Mouse (Mus musculus): Measurements from ENCODE around the gene Ctbp2.

The Ctbp2 gene

GRCm38 (mm10) chr7:133123999-133124700 lies at the start of gene Ctbp2:
Gene Ctbp2, minus strand, starts transcription at chr7:133124354.
- peak; percentile 84 for DNase-seq

GRCm38 (mm10) chr7:133171403-133172032 lies 47.4 kb upstream of the Ctbp2 start:
- DNase-seq, result no peak

DNA sequence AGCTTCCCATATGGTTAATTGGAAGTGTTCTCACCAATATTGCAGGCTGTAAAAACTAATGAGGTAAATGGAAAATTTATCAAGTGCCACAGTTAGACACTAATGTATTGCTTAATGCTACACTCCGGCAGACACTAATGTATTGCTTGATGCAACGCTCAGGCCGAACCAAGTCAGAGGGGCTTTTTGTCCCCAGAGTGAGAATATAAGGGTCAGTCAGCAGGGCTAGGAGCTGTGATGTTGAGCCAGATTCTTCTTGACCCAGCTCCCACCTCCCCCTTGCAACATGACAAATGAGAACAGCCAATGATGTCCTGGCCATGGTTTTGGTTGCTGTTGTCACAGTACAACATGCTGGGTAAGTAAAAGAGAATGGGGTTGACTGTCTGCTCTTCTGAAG lies 44.8 kb upstream of the Ctbp2 start:
- DNase-seq, result no peak

DNA sequence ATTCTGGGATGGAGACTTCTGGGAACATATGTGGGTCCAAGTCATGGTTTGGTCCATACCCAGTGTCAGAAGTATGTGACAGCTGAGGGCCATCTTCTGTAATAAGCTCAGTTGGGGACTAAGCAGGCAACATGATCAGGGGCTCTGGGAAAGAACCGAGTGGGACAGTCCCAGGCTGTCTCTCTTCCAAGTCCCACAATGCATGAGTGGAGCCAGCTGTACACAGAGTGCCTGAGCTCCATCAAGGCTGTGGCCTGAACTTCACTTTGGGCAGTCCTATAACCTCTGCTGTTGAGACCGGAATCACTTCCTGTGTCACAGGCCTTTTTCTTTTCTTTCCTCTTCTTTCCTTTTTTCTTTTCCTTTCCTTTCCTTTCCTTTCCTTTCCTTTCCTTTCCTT lies 43.7 kb upstream of the Ctbp2 start:
- no peak for DNase-seq

GRCm38 (mm10) chr7:133164770-133165169 lies 40.6 kb upstream of the Ctbp2 start:
- DNase-seq, result peak; percentile 54

DNA sequence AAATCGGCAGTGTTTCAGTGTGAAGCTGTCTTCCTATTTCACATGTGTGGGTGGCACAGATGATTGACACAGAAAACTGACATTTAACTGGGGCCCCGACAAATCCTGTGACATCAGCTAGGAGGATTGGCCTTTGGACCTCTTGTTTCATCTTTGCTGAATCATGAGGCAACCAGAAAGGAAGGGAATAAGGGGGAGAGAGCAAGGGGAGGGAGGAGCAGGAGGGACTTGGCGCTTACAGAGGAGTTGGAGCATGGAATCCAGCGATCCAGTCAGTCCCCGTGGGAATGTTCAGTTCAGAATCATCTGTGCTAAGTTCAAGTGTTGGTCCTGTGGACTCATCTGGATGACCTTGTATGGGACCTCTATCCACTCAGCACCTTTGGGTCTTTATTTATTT lies 38.9 kb upstream of the Ctbp2 start:
- peak; percentile 77 for DNase-seq

- DNase-seq, result no peak
Measured at GRCm38 (mm10) chr7:133162131-133162530, 38.0 kb upstream of the Ctbp2 start.

- DNase-seq, result no peak
Measured at GRCm38 (mm10) chr7:133161362-133162080, 37.4 kb upstream of the Ctbp2 start.

GRCm38 (mm10) chr7:133159519-133159918 lies 35.4 kb upstream of the Ctbp2 start:
- DNase-seq, result no peak

DNA sequence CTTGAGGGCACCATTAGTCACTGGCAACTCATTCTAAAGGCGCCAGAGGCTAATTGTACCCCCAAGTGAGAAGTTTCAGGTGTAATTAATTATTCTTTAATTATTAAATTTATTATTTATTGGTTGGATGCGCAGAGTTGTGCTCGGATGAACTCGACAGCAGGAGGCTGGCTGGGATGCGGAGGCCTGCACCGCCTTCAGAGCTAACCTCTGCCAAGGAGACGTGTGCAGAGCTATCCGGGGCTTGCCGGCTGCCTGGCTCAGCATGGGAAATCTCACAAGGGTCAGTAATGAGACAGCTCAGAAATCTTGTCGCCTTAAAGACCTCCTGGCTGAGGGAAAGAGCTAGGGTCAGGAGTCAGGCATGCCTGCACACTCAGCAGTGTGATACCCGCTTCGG lies 31.5 kb upstream of the Ctbp2 start:
- no peak for DNase-seq

GRCm38 (mm10) chr7:133154846-133155245 lies 30.7 kb upstream of the Ctbp2 start:
- no peak for DNase-seq

DNA sequence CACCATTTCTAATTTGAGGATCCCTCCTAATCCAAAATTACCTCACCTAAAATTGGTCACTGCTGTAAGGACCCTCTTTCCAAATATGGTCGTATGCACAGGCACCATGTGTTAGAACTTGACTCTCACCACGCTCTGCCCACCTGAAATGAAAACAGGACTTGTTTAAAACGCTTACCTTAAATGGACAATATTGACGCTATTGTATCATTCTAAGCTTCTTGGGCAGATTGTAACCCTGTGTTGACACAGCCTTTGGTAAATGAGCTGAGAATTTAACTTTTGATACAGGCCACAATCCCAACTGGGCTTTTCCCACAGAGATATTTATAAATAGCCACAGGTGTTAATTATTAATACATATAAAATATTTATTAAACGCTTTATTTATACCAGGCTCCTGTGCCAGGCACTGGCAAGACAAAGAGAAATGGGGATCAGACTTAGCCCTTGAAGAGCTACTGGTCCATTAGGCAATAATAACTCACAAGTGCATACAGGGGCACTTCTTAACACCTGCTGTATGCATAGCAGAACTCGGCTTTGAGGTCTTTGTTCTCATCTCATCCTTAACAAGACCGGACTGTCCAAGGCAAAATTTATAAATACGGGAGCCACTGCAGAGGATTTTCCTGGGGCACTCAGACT lies 15.7 kb upstream of the Ctbp2 start:
- no peak for DNase-seq

GRCm38 (mm10) chr7:133133552-133133951 lies 9.4 kb upstream of the Ctbp2 start:
- DNase-seq, result no peak

DNA sequence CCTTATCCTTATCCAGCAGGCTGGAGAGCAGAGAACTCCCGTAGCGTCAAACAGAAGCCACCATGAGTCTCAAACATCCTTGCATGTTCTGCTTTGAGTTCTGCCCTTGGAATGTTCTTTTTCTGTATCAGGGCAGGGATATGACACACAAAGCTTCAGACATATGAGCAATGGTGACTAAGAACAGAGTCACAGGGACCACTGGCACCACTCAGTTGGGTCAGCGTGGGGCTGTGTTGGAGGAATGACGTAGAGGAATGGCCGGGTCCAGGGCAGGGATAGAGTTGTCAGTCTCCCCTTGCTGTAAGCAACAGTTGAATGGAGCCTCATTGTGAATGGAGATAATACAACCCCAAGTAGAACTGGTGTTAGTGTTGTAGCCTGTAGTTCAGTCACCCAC lies 8.5 kb upstream of the Ctbp2 start:
- no peak for DNase-seq

- DNase-seq, result no peak
Measured at GRCm38 (mm10) chr7:133124701-133125485, 739 bp upstream of the Ctbp2 start.

DNA sequence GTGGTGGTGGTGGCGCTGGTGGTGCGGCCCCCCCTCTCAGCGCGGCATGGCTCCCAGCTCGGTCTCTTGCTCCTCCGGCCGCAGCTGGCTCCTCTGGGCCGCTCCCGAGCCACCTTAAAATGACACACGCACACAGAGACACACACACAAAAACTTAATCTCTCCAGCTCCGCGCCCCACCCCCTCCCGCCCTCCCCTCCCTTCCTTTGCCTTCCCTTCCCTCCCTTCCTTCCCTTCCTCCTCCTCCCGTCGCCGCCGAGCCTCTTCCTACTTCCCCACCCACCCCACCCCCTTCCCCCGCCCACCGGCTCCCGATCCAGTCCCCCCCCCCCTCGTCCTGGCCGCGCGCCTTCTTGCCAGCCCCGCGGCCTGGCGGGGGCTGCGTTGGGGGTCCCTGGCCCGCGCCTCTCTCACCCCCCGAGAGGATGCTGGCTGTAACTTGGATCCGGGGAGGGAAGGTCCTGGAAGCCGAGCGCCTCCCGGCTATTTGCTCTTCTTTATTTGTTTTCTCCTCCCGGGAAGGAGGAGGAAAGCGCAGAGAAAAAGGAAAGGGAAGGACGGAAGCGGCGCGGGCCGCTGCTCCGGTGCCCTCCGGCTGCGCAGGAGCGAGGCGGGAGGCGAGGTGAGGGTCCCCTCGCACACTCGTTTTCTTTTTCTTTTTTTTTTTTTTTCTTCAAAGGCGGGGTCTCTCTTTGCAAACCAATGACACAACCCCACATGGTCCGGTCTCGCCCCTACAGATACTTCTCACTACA lies 733 bp downstream of the Ctbp2 start, which contains the start of gene Fgfr2:
Gene Fgfr2 (minus strand): TSS at position 107 of the 755 bp plus-strand sequence.
- DNase-seq, result peak; percentile 60

DNA sequence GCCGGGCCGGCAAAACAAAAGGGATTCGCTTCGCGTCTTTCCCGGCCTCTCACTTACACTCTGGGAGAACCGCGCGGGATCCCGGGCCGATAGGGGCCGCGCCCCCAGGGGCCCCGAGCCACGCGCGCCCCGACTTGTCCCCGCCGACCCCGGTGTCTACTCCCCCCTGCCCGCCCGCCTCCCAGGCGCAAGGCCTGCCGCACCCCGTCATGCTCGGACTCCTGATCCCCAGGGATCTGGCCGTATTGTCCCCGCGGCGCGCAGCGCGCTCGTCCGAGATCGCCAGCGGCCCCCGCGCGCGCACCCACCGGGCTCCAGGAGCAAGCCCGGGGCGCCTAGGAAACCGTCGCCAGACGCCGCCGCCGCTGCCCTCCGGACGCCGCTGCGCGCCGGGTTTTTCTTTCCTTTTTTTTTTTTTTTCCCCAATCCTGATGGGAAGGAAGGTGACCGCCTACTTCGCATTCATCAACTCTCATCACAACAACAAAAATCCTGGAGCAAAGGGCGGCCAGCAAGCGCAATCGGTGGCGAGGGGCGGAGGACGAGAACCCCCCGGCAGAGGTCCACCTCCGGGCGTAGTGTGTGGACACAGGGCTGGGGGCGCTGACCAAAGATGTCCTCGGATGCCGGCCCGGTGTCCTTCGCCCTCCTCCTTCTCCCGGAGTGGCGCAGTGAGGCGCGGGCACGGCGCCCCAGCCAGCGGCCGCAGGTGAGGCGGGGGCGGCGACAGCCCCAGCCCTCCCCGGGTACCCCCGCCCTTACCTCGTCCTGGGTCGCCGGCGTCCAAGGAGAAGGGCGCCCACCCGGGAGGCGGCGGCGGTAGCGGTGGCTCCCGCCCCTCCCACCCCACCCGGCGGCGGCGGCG lies 1.5 kb downstream of the Ctbp2 start:
- peak; percentile 55 for DNase-seq

DNA sequence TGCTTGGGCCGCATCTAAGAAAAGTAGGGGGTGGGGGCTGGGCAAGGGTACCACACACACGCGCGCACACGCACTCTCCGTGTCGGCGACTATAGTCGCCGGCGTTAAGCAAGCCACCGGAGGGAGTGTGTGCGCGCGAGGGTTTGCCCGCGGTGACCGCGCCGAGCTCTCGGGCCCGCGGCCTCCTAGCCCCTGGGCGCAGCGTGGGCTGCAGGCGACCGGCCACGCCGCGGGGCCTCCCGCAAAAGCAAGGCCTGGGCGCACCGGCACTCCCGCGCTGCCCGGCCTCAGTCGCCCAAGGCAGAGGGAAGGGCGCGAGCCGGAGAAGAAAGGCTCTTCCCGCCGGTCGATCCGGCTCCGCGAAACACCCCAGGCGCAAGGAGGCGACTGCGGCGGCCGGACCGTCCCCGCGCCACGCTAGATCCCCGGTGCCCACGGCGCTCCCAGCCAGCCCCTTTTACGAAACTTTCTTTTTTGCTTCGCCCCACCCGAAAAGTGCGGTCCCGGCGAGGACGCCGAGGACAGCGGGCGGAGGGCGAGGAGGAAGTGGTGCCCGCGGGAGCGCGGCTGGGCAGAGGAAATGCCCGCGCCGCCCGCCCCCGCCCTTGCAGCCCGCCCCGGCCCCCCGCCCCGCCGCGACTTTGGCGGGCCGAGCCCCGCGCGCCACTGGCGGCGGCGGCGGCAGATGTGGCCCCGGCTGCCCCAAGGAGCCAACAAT lies 2.3 kb downstream of the Ctbp2 start:
- DNase-seq, result no peak

GRCm38 (mm10) chr7:133121080-133121607 lies 3.0 kb downstream of the Ctbp2 start:
- DNase-seq, result no peak

GRCm38 (mm10) chr7:133120221-133120751 lies 3.9 kb downstream of the Ctbp2 start:
- DNase-seq, result no peak
